Mouse (Mus musculus): ENCODE results near the gene Tnr.

Gene Tnr

DNA sequence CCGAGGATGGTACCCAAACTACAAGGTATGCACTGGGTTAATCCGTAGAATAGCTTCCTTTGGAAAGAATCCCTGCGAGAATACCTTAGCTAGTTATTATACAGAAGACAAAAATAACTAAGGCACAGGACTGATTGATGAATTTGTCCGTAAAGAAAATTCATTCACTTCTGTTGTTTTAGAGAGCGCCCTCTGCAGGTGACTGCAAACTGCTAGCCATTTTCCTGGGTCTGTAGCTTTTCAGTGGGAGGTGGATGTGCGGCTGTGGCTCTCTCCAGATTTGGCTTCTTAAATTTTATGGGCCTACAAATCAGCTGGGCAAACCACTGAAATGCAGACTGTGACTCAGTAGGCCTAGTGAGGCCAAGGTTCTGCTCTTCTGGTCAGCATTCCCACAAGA lies 42.5 kb downstream of the Tnr start:
- DNase-seq (ENCODE audit: low spot score) = no peak

DNA sequence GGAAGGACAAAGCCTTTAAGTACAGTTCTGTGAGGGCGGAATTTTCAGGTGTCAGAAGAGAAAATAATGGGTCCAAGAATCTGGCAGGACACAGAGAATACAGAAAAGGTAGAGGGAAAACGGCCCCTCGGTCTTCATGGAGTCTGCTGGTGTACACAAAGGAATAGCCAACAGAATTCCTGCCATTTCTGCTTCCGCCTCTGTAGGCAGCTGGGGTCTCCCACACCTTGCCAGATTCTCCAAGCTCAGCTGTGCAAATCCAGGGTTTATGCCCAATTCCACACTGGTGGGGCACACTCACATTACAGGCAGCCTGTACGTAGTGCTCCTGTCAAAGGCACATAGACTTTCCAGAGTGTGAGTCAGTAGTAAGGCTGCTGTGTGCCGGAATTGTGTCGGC lies 43.6 kb downstream of the Tnr start:
- DNase-seq (ENCODE audit: low spot score) = no peak

DNA sequence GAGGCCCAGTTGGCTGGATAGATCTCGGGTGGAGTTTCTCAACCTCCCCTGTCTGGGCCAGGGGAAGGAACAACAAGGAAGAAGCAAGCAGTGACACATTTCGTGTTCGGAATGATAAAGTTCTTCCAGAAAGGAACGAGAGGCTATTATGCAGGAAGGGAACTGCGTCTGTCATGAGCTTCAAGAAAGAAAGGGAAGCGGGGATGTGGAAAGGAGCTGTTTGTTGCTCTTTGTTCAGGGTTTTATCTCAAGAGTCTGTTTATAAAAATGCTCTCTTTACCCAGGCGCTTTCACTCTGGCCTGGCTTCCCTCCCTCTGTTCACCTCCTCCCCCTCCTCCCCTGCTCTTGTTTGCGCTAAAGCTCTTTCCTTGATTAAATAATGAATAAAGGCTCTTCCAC lies 46.7 kb downstream of the Tnr start:
- no peak for DNase-seq (ENCODE audit: low spot score)

DNA sequence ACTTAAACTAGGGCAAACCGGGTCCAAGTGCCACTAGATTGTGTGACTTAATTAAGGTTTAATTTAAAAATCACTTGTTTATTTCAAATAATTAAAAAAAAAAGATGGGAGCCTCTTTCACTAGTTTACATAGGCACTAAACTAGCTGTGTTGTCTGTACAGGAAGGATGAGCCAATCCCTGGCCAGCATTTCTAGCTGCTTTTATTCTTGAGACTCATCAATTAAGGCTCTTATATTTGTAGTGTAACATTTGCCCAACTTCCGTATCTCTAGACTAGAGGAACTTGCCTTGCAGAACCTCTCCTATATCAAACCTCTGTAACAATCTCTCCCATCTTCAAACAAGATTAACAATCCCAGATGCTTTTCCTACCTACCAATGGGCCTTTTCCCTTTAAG lies 47.3 kb downstream of the Tnr start:
- DNase-seq (ENCODE audit: low spot score) = no peak

DNA sequence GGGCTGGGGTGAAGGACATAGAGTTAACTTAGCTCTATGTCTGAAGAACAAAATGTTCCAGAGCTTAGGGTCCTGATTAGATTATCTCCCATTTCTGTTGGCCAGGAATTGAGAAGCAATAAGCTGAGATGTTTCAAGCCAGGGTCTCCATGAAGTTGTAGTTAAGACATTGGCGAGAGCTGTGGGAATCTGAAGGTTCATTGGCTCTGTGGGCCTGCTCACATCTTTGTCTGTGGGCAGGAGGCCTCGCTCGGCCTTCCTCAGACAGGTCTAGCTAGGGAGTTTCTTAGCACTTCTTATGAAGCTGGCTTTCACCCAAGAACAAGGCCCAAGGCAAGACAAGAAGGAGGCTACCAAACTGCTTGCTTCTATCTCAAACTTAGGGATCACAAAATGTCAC lies 48.4 kb downstream of the Tnr start:
- no peak for DNase-seq (ENCODE audit: low spot score)

DNA sequence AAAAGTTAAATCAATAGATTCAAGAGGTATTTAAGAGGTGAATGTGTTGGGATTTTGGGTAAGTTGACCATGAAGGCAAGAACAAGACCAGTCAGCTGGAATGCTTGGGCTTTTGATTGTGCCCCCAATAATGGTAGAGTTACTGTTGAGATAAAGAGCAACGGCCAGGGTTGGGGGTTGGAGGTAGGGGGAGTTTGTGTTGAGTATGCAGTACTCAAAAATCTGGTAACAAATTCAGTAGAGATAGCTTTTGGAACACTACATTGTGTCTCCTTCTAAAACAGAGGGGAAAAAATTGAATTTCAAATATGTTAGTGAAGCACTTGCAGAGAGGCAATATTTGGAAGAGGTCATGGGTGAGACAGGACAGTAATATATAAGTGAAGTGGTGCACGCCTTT lies 49.5 kb downstream of the Tnr start:
- DNase-seq (ENCODE audit: low spot score) = no peak

DNA sequence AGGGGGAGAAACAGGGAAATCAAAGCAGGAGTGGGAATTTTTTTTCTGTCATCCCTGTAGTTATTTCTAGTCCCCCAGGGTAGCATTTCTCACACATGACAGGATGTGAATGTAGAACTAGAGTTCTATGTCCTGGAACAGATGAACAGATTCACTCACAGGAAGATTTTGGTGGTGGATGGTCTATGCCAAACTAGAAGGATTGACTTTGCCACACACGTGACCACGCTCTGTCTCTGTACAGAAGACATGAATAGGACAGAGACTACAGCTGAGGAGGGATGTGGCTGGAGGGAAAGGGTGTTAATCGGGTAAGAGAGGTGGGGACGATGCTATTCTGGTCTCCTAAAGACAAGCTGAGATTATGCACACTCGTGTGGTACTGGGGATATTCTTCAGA lies 51.1 kb downstream of the Tnr start:
- DNase-seq (ENCODE audit: low spot score) = no peak

DNA sequence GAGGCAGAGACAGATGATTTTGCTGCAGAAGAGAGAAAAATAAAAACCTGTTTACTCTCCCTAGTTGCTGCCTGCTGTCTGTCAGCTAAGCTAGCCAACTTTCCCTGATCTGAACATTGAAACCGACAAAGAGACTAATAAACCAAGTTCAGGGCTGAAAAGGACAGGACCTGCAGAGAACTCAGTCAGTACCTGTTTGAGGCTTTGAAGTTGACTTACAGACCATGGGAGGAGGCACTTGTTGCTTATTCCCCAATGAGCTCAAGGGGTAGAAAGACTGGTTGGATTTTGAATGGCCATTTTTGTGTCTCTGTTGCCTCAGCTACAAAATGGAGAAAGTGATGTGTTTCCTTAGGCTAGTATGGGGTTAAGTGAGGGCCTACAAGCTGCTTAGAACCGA lies 52.7 kb downstream of the Tnr start:
- no peak for DNase-seq (ENCODE audit: low spot score)

DNA sequence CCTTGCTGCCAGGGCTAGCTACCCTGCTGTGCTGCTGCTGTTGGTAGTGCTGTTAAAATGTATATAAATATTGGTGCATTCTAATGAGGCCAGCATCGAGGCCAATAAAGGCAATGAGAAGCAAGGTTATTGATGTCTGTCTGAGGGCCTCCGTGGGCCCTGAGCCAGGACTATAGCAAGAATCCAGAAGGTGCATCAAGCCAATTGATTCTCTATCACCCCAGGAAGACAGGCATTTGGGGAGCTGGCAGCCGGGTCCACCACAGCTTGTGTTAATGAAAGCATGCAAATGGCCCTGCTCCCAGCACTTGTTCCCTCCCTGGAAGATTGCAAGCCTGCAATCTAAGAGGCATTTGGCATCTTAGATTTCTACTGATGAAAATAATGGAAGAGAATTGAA lies 54.8 kb downstream of the Tnr start:
- DNase-seq (ENCODE audit: low spot score) = no peak

DNA sequence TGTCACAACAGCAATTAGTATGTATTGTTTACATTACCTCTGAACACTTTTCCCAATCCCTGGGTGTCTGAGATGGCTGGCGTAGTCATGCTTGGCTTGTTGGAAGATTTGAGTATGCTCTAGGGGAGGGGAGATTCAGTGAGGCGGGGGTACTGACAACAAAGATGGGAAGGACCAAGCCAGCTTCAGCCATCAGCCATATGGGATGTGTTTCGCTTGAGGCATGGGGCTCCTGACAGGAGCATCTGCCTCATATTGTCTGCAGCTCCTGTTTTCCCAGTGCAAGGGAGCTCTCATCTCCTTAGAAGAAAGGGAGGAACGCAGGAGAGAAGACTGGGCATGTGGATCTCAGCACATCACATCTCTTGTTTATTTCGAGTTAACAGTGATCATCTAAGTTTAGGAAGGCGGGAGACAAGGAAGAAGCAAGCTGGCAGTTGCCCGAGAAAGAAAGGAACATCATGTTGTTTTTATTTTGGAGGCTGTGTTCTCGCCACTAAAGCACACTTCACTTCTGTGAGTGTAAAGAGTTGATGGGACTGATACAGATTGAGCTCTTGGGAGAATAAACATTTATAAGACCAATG lies 56.9 kb downstream of the Tnr start:
- no peak for DNase-seq (ENCODE audit: low spot score)

DNA sequence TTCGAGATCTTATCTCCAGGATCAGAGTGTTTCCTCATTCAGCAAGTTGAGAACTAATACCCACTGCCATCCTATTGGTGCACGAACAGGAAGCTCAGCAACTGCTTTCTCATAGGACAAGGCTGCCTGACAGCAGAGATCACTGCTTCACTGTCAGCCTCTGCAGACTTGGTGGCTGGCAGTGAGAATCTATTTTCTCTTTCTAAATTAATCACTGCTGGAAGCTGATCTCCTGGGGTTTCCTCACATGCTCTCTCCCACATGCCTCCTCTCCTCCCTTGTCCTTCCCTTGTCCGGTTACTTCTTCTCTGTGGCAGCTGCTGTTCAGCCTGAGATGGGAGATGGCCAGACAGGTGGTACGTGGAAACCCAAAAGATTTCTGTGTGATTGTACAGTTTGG lies 60.3 kb downstream of the Tnr start:
- no peak for DNase-seq (ENCODE audit: low spot score)

DNA sequence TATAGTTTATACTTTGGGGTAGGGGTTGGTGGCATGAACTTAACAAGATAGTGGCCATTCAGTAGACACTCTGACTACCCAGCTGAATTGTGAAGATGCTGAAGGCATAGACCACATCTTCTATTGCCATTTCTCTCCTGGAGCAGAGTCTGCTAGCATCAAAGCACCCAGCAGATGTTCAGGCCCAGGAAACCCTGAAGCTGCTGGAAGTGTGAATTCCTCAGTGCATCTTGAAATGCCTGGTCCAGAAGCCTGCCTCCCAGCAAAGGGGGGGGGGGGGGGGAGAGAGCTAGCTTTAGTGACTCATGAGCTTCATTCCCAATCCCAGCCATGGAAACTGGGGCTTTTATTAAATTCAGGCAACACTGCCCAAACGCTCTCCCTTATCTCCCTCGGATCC lies 65.2 kb downstream of the Tnr start:
- no peak for DNase-seq (ENCODE audit: low spot score)

DNA sequence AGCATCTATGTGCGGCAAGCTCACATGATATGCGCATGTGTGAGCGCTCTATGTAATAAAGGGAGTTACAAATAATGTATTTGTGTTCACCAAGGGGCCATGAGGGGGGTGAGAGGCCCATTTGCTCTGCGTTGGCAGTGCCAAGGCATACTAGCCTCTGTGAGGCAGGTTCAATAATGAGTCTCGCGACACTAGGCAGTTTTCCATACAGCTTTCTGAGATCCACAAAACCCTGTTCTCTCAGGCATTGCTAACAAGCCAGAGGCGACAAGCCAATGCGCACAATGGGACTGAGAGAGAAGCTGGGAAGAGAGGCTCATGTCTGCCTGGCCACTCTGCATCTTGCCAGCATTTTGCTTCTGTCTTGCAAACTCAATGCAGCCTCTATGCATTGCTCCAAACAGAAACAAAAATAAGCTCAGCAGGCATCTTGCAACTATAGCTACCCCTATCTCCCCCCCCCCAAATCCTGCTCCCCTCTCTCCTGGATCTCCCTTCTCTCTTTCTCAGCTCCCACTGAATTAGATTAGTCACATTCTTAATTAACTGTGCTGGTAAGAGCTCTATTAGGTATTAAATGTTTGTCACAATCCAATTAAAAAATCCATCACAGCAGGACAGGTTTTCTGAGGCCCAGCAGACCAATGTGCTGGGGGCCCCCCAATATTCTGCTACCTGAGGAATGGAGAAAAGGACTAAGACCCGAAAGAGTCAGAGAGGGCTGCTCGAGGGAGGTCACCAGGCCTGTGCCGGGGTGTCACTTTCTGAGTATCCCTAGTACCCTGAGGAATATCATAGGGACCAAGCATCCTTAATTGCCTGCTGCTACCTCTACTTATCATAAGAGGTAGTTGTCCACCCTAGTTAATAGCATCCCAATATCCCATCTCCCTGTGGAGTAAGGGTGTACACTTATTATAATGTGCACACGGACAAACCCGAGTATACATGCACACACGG lies 70.8 kb downstream of the Tnr start:
- no peak for DNase-seq (ENCODE audit: low spot score)

DNA sequence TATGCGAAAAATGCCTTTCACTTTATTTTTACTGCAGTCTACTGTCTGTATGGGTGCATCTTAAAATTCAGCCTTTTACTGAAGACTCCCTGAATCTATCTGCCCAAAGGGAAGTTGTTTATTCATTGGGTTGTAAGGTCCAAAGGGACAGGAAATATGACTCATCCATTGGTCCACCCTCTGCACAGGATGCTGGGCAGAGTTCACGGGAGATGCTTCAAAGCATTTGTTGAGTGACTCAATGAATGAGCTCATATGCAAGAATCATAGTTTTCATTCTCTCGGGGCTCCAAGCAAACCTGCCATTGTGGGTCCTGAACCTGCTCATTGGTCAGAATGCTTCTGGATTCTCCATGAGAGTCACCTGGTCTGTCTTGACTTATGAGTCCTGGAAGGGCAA lies 72.2 kb downstream of the Tnr start:
- no peak for DNase-seq (ENCODE audit: low spot score)

DNA sequence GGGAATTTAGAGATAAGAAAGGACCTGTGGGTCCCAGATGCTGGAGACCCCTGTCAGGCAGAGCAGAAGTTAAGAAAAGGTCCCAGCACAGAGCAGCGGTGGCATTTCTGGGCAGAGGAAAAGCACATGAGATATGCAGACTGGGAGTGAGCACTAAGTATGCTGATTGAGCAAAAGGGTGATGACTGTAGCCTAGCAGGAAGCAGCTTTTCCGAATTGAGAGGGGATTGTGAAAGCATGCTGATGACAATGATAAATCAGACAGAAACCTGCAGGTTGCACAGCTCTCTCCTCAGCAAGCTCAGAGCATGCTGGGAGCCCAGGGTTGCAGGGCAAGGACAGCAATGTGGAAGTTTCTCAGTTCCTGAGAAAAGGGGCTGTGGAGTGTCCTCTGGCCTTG lies 73.1 kb downstream of the Tnr start:
- no peak for DNase-seq (ENCODE audit: low spot score)

DNA sequence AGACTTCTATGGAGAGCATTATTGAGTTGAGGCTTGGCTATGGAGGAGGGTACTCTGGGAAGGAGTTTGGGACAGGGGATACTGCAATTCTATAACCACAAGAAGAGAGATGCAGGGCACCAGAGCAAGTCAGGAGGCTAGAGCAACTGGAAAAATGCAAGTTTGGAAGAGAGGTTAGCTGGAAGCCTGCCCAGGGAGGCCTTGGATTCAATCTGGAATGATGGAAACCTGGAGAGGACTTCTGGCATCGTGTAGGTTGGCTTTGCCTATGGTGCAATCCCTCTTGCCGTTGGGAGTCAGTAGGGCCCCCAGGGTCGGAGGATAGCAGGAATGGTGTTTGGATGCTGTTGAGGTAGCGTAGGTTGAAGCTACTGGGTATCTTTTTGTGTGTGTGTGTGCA lies 90.0 kb downstream of the Tnr start:
- no peak for DNase-seq (ENCODE audit: low spot score)

DNA sequence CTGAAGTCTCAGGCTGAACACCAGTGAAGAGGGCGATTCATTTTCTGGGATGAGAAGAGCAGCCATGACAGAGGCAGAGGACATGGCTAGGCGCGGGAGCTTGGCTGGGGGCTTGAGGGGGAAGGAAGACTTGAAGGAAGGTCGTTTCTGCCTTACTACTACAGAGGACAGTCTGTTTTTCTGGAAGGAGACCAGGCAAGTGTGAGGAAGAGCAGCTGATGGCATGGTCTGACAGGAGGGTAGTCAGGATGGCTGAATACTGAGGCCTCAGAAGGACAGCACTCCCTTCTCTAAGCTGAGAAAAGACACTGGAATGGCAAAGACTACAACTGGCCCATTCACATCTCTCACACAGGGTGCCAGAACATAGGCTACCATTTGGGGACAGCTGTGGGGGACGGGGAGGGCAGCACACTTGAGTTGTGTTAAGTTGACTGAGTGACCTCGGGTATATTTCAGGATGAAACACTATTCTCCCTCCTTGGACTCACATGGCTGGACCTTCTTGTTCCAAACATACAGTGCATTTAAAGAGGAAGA lies 90.6 kb downstream of the Tnr start:
- no peak for DNase-seq (ENCODE audit: low spot score)

DNA sequence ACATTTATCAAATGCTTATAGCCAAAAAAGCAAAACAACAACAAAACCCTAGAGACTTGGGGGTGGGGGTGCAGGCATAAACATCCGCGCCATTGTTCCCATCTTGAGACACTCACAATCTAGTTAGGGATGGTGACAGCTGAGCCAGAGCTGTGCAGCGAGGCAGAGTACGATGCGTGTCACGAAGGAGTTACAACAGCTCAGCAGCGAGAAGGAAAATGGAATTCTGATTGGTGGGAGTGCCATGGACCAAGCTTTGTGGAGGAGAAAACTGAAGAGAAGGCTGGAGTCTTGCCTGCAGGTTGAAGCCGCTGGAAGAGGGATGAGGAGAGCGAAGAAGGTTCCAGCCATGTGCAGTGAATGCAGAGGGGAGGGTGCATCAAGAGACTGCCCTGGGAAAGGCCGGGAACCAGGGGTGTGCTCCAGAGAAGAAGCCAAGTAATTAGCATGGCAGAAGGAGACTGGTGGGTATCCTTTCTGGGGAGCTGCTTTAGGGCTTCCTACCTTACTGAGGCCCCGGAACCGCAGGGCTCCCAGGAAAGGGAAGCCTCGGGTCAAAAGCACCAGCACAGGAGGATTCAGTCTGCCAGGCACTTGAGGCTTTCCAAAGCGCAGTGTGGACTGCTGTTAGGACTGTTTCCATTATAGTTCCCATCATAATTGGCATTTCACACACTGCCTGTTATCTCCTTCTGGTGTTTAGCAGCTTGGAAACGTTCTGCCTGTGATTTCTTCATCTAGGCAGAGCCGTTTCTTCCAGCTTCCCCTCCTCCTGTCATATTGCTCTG lies 91.3 kb downstream of the Tnr start:
- no peak for DNase-seq (ENCODE audit: low spot score)

DNA sequence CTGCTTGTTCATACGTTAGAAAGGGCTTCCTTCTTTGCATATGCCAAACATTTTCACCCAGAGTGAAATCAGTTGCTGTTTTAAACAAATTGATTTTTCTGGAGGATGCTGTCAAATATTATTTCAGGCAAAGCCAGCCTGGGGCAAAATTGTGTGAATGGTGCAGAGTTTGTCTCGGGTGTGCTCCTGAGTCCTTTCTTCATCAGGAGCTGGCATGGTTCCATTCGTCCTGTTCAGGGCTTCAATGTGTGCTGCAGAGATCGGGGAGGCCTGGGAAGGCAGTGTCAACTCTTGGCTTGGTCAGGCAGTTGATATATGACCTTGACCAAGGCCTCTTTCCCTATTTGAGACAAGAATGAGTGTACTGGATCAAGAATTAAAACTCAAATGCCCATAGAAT lies 92.1 kb downstream of the Tnr start:
- DNase-seq (ENCODE audit: low spot score) = no peak

DNA sequence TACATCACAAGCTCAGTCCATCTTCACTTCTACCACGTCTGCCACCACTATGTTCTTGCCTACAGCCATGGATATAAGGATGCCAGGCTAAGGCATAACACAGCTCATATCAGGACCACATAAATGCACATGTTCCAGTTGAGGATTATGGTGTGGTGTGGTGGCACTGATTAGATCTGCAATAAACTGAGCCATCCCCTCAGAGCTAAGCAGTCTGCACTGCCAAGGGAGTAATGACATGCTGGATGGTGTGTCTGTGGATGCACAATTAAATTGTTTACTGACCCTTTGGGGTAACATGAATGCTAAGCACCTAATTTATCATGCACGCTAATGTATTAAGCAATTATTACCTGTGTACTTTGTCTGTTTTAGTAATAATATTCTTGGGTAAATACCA lies 95.6 kb downstream of the Tnr start:
- DNase-seq (ENCODE audit: low spot score) = no peak

DNA sequence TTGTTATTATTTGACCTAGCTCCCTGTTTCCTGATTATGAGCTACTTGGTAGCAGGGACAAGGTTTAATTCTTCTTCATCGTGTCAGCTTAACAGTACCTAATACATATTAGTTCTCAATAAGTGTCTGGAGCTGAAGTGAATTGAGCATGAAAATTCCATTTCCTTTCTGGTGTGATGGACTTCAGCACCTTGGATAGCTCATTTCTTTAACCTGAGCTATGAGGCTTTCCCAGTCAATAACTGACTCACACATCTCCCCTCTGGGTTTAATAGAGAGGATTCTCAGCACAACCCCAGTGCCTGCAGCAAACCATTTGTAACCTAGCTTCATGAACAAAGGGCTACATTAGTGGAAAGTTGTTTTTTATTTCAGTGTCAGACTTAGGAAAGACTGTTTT lies 97.8 kb downstream of the Tnr start:
- no peak for DNase-seq (ENCODE audit: low spot score)

DNA sequence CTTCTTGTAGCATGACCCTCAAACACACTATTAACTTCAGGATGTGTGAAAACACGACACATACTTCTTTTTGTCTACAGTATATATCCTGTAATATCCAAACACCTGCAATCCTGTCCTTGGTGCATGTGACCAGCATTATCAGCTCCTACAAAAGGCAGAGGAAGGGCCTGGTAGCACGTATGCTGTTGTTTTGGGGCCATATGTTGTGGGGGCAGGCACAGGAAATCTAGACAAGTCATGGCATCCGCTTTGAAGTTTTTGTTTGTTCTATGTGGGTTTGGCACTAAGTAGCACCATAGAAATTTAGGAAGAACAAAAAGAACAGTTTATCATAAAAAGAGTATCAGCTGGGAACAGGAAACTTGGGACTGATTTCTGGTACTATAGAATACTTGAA lies 105.5 kb downstream of the Tnr start:
- no peak for DNase-seq (ENCODE audit: low spot score)

Measured in layer of hippocampus, adult 9-10 months (tissue).